Mouse (Mus musculus): ENCODE data around the gene Elmo2. TPM values are rescaled to one million over a fixed set of nuclear protein-coding genes. Genes with fewer than 3 reads are reported as not detected.

Elmo2 gene
- total and polyA plus RNA-seq, 3 experiments, result 17.4 to 27.6 TPM; not detected in 1

DNA sequence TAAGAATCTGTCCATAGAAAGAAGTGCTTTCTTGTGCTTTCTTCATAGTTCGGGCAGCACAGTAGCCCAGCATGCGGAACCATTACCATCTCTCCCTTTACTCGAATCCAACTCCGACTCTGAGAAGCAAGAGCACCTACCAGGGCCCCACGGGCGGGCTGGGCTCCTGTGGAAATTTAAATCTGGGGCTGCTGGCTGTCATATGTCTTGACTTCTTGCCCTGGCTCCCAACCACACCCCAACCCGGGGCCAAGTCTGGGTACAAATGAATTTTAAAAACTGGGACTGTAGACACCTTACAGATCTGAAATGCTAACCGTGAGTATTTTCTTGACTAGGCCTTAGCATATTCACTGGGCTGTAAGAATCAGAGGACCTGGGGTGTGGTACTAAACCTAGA, 73.0 kb downstream of the Elmo2 start:
- H3K27me3 ChIP-seq (ENCODE audit: control insufficient read depth in 1 of 2, insufficient read depth in 2 of 2, low read length in 2 of 2), result no peaks in the 10 kb centered on the region
- no peak overlapping the region for H3K9ac ChIP-seq (ENCODE audit: control insufficient read depth, low read depth, low read length, poor library complexity, severe bottlenecking)
- no peaks in the 10 kb centered on the region for H3K9me3 ChIP-seq (replicated peaks; ENCODE audit: insufficient read depth, low read length)
- H3K4me1 ChIP-seq (ENCODE audit: control insufficient read depth in 1 of 2, insufficient read depth in 2 of 2, low read length in 2 of 2), result peaks cover 0 to 16% of the 10 kb centered on the region in 2 experiments; a peak in 2 of 4 replicates
- H3K79me2 ChIP-seq (ENCODE audit: control insufficient read depth, insufficient read depth, low read length, poor library complexity), result no peaks in the 10 kb centered on the region
- H3K4me3 ChIP-seq (ENCODE audit: control insufficient read depth in 1 of 2, insufficient read depth in 1 of 2, low read depth in 2 of 2, low read length in 2 of 2), result no peak overlapping the region
- DNase-seq (ENCODE audit: low read depth, low spot score), result no peak
- no peak overlapping the region for H3K27ac ChIP-seq (ENCODE audit: control insufficient read depth, low read depth, low read length)
- TF ChIP-seq ZMIZ1 (IDR thresholded peaks at IDR 0.05; ENCODE audit: low read depth, low read length) (no peak), TBP (IDR thresholded peaks at IDR 0.05; ENCODE audit: low read depth, low read length) (no peak), USF1 (IDR thresholded peaks at IDR 0.05; ENCODE audit: low read depth, low read length) (no peak), RCOR1 (IDR thresholded peaks at IDR 0.05; ENCODE audit: low read depth, low read length) (no peak), POLR2AphosphoS5 (IDR thresholded peaks at IDR 0.05; ENCODE audit: borderline replicate concordance, low read depth, low read length) (no peak)
- H3K36me3 ChIP-seq (ENCODE audit: control insufficient read depth in 1 of 2, insufficient read depth in 2 of 2, low read length in 2 of 2), result peaks cover 0 to 5% of the 10 kb centered on the region in 2 experiments; a peak in 2 of 4 replicates

DNA sequence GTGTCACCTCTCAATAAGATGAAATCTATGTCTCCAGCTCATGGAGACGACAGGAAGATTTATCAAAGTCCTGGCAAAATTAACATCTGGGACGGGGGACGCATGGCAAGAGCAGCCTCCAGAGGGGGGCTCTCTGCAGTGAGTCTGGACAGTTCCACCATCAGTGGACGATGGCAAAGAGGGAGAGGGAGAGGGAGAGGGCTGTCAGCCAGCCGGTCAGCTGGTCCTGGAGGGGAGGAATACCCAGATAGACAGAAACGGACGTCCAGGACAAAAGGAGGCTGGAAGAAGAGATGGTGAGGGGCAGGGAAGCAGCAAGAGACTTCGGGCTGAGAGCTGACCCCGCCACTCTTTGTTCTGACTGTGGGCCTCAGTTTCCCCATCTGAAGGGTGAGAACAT, 73.5 kb downstream of the Elmo2 start:
- no peak overlapping the region for H3K9ac ChIP-seq (ENCODE audit: control insufficient read depth, low read depth, low read length, poor library complexity, severe bottlenecking)
- no peak for DNase-seq (ENCODE audit: low read depth, low spot score)
- H3K27ac ChIP-seq (ENCODE audit: control insufficient read depth, low read depth, low read length), result no peak overlapping the region
- TF ChIP-seq RAD21 (IDR thresholded peaks at IDR 0.05; ENCODE audit: low read depth, low read length) (no peak), CHD1 (IDR thresholded peaks at IDR 0.05; ENCODE audit: low read depth, low read length) (no peak), ZC3H11A (IDR thresholded peaks at IDR 0.05; ENCODE audit: low read depth, low read length) (no peak), MYC (IDR thresholded peaks at IDR 0.05; ENCODE audit: low read depth, low read length) (no peak), ETS1 (IDR thresholded peaks at IDR 0.05; ENCODE audit: low read depth, low read length) (no peak), BHLHE40 (IDR thresholded peaks at IDR 0.05; ENCODE audit: borderline replicate concordance, low read depth, low read length) (no peak), KAT2A (conservative IDR thresholded peaks at IDR 0.05; ENCODE audit: low read depth, low read length) (no peak), MYB (IDR thresholded peaks at IDR 0.05; ENCODE audit: low read depth, low read length) (no peak), RCOR1 (IDR thresholded peaks at IDR 0.05; ENCODE audit: low read depth, low read length) (no peak), HCFC1 (IDR thresholded peaks at IDR 0.05; ENCODE audit: low read depth, low read length) (no peak)
- H3K9me3 ChIP-seq (replicated peaks; ENCODE audit: insufficient read depth, low read length), result no peaks in the 10 kb centered on the region
- H3K4me3 ChIP-seq (ENCODE audit: control insufficient read depth in 1 of 2, insufficient read depth in 1 of 2, low read depth in 2 of 2, low read length in 2 of 2), result no peak overlapping the region
- H3K79me2 ChIP-seq (ENCODE audit: control insufficient read depth, insufficient read depth, low read length, poor library complexity), result no peaks in the 10 kb centered on the region
- H3K4me1 ChIP-seq (ENCODE audit: control insufficient read depth in 1 of 2, insufficient read depth in 2 of 2, low read length in 2 of 2), result peaks cover 0 to 16% of the 10 kb centered on the region in 2 experiments; a peak in 2 of 4 replicates
- peaks cover 0 to 5% of the 10 kb centered on the region in 2 experiments; a peak in 2 of 4 replicates for H3K36me3 ChIP-seq (ENCODE audit: control insufficient read depth in 1 of 2, insufficient read depth in 2 of 2, low read length in 2 of 2)
- no peaks in the 10 kb centered on the region for H3K27me3 ChIP-seq (ENCODE audit: control insufficient read depth in 1 of 2, insufficient read depth in 2 of 2, low read length in 2 of 2)

- no peak overlapping the region for H3K9ac ChIP-seq (ENCODE audit: control insufficient read depth, low read depth, low read length, poor library complexity, severe bottlenecking)
- H3K79me2 ChIP-seq (ENCODE audit: control insufficient read depth, insufficient read depth, low read length, poor library complexity), result no peaks in the 10 kb centered on the region
- peaks cover 0 to 5% of the 10 kb centered on the region in 2 experiments; a peak in 2 of 4 replicates for H3K36me3 ChIP-seq (ENCODE audit: control insufficient read depth in 1 of 2, insufficient read depth in 2 of 2, low read length in 2 of 2)
- H3K9me3 ChIP-seq (replicated peaks; ENCODE audit: insufficient read depth, low read length), result no peaks in the 10 kb centered on the region
- peaks cover 0 to 16% of the 10 kb centered on the region in 2 experiments; a peak in 2 of 4 replicates for H3K4me1 ChIP-seq (ENCODE audit: control insufficient read depth in 1 of 2, insufficient read depth in 2 of 2, low read length in 2 of 2)
- H3K4me3 ChIP-seq (ENCODE audit: control insufficient read depth in 1 of 2, insufficient read depth in 1 of 2, low read depth in 2 of 2, low read length in 2 of 2), result no peak overlapping the region
- no peak overlapping the region for H3K27ac ChIP-seq (ENCODE audit: control insufficient read depth, low read depth, low read length)
- no peak for DNase-seq (ENCODE audit: low read depth, low spot score)
- no peaks in the 10 kb centered on the region for H3K27me3 ChIP-seq (ENCODE audit: control insufficient read depth in 1 of 2, insufficient read depth in 2 of 2, low read length in 2 of 2)
- no peak for TF ChIP-seq ZMIZ1 (IDR thresholded peaks at IDR 0.05; ENCODE audit: low read depth, low read length)
- no peak for TF ChIP-seq ZC3H11A (IDR thresholded peaks at IDR 0.05; ENCODE audit: low read depth, low read length)
- no peak for TF ChIP-seq MYC (IDR thresholded peaks at IDR 0.05; ENCODE audit: low read depth, low read length)
- TF ChIP-seq JUND (IDR thresholded peaks at IDR 0.05; ENCODE audit: low read depth, low read length), result no peak
- no peak for TF ChIP-seq ZNF384 (IDR thresholded peaks at IDR 0.05; ENCODE audit: low read depth, low read length)
- no peak for TF ChIP-seq ELF1 (IDR thresholded peaks at IDR 0.05; ENCODE audit: low read depth, low read length)
- TF ChIP-seq POLR2AphosphoS5 (IDR thresholded peaks at IDR 0.05; ENCODE audit: borderline replicate concordance, low read depth, low read length), result no peak
- TF ChIP-seq MEF2A (IDR thresholded peaks at IDR 0.05; ENCODE audit: extremely low read depth, insufficient replicate concordance, low read depth, low read length, poor library complexity, severe bottlenecking), result no peak
- no peak for TF ChIP-seq NRF1 (IDR thresholded peaks at IDR 0.05; ENCODE audit: insufficient read depth, low read depth, low read length, poor library complexity, severe bottlenecking)
- TF ChIP-seq ZKSCAN1 (IDR thresholded peaks at IDR 0.05; ENCODE audit: low read depth, low read length), result no peak
- TF ChIP-seq RAD21 (IDR thresholded peaks at IDR 0.05; ENCODE audit: low read depth, low read length), result no peak
- no peak for TF ChIP-seq GABPA (IDR thresholded peaks at IDR 0.05; ENCODE audit: low read depth, low read length)
- no peak for TF ChIP-seq CHD2 (IDR thresholded peaks at IDR 0.05; ENCODE audit: low read length)
- no peak for TF ChIP-seq USF1 (IDR thresholded peaks at IDR 0.05; ENCODE audit: low read depth, low read length)
- no peak for TF ChIP-seq USF2 (IDR thresholded peaks at IDR 0.05; ENCODE audit: borderline replicate concordance in 1 of 2, insufficient read depth in 1 of 2, low read depth in 1 of 2, low read length in 2 of 2)
- TF ChIP-seq E2F4 (IDR thresholded peaks at IDR 0.05; ENCODE audit: borderline replicate concordance, low read depth, low read length), result no peak
Measured at GRCm38 (mm10) chr2:165252381-165252780, 73.9 kb downstream of the Elmo2 start.

Measured in MEL (cell line).